Mouse (Mus musculus) embryonic fibroblast, embryonic 13.5 days (primary cell): ENCODE measurements around the gene Neurod6.

ENCODE experiments used
- CTCF ChIP-seq: IDR thresholded peaks from 2 replicates; pipeline ENCODE4 v1.5.1; 2011; ENCODE audit warnings: mild to moderate bottlenecking, control low read depth, low read length, moderate library complexity, borderline replicate concordance; ENCODE audit not compliant: insufficient read depth
- POLR2A ChIP-seq: IDR thresholded peaks from 2 replicates; pipeline ENCODE4 v1.6.1; 2011; ENCODE audit warnings: low read depth, mild to moderate bottlenecking, control low read depth, low read length, moderate library complexity

DNA sequence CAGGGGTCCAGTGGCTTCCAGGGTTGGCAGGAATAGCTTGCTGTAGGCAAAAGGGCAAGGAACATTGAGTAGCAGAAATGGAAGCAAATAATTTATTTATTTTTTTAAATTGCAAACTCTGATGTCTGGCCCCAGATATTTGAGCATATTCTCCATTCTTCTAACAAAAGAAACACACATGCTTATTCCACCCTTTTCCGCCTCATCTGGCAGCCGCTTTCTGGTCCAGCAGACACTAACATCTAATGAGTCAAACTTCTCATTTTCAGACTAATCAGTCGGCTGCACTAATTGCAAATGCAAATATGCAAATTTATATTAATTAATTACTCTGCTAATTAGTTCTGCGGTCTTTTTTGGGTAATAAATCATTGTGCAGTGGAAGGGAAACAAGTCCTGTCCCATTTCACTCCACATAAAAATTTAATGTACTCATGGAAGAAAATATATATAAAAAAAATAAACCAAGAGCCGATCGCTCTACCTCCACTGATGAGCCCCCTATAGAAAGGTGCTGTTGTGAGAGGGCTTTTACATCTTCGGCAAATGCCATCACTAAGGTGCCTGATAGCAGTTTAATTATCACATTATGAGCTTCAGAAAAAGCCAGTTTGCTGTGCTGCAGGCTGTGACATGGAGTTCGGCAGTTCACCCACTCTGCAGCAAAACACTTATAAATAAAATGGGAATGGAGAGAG lies 23.1 kb upstream of the Neurod6 start:
- TF ChIP-seq POLR2A (no peak), CTCF (no peak)
